Mouse (Mus musculus): Measurements from ENCODE around the gene Dock10. TPM values are rescaled to one million over a fixed set of nuclear protein-coding genes. Genes with fewer than 3 reads are reported as not detected.

Dock10 gene
- polyA plus RNA-seq, 1 experiment from 2014 or later: 3.5 TPM

DNA sequence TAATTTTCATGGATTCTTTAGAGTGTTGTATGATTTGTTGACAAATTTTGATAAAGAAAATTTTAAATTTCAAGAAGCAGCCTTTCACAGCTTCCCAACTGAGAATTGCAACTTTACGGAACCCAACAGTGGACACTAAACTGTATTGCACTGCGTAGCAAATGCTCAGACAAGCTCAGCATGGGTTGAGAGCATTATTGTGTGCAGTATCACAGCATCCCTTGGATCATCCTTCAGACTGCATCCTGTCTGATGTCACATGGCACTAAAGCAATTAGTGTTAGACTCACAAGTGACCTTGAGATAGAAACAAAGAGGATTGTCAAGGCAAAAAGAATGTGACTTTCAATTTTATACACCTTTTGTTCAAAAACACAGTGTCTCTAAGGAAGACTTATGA, 37.1 kb downstream of the Dock10 start:
- H3K27ac ChIP-seq: no peak overlapping the region
- ATAC-seq: no peak
- WGBS: 92% methylated on average over 2 of the region's 2 CpGs
- no peak overlapping the region for H3K9ac ChIP-seq
- no peaks in the 10 kb centered on the region for H3K36me3 ChIP-seq
- H3K27me3 ChIP-seq (replicated peaks): no peaks in the 10 kb centered on the region
- H3K4me2 ChIP-seq (replicated peaks): no peak overlapping the region
- no peaks in the 10 kb centered on the region for H3K9me3 ChIP-seq
- H3K4me1 ChIP-seq (replicated peaks): no peaks in the 10 kb centered on the region
- H3K4me3 ChIP-seq (replicated peaks): no peak overlapping the region

DNA sequence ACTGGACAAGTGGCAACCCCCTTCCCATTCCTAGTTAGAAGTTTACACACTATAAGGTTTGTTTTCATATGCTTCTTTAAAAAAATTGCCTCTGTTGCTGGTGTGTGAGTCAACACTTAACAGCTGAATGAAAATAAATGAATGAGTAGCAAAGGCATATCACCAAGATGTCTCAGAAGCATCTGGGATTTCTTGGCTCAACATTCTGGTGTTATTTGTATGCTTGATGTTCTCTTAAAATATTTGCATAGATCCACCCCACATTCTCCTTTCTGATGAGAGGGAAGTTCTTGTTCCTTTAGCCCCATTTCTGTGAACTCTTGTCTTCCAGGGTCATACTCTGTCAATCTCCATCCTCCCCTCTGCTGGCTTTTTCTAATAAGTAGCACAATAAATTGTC, 38.2 kb downstream of the Dock10 start:
- Histone ChIP-seq H3K27ac (no peak overlapping the region), H3K9ac (no peak overlapping the region), H3K27me3 (replicated peaks) (no peaks in the 10 kb centered on the region), H3K9me3 (no peaks in the 10 kb centered on the region), H3K36me3 (no peaks in the 10 kb centered on the region), H3K4me1 (replicated peaks) (no peaks in the 10 kb centered on the region), H3K4me2 (replicated peaks) (no peak overlapping the region), H3K4me3 (replicated peaks) (no peak overlapping the region)
- ATAC-seq: no peak

DNA sequence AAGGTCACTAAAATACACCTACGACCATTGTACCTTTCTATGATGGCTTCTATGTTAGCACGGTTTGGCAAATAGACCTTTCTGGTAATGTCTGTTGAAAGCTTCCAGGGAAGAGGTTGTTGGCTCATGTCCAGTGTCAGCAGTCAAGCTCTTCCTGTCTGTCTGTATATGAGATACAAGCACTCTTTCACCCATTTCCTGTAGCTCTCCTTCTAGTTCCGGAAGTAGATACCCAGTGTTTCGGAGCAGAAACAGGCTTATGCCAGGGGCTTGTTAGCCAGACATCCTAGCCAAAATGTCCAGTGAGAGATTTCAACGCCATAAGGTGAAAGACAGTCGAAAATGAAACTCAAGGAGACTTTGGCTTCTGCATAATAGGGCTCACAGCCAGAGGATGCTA, 38.9 kb downstream of the Dock10 start:
- no peak overlapping the region for H3K27ac ChIP-seq
- no peak overlapping the region for H3K4me3 ChIP-seq (replicated peaks)
- no peaks in the 10 kb centered on the region for H3K9me3 ChIP-seq
- WGBS: 74% methylated on average over 6 of the region's 6 CpGs
- no peaks in the 10 kb centered on the region for H3K36me3 ChIP-seq
- H3K27me3 ChIP-seq (replicated peaks): no peaks in the 10 kb centered on the region
- H3K4me1 ChIP-seq (replicated peaks): no peaks in the 10 kb centered on the region
- H3K4me2 ChIP-seq (replicated peaks): no peak overlapping the region
- no peak overlapping the region for H3K9ac ChIP-seq
- ATAC-seq: no peak

DNA sequence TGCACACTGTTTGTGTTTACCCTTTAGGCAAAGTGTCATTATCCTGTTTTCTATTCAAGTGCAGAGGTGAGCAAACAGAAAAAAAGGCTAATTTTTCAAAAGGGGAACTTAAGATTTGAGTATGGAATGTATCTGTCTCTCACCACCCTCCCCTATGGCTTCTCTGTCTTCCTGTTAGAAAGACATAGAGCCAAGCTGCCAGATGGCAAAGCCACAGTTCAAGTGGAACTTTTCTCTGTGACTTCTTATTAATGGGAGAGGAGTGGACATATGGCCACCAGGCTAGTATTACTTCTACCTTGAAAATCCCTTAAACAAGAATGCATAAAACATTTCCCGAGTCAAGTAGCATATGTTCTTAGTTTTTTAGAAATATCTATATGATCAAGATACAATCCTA, 39.7 kb downstream of the Dock10 start:
- no peaks in the 10 kb centered on the region for H3K4me1 ChIP-seq (replicated peaks)
- no peak overlapping the region for H3K4me3 ChIP-seq (replicated peaks)
- H3K4me2 ChIP-seq (replicated peaks): no peak overlapping the region
- H3K27me3 ChIP-seq (replicated peaks): no peaks in the 10 kb centered on the region
- no peaks in the 10 kb centered on the region for H3K9me3 ChIP-seq
- WGBS: 83% methylated on average over 1 of the region's 1 CpGs
- no peak overlapping the region for H3K27ac ChIP-seq
- no peak for ATAC-seq
- no peaks in the 10 kb centered on the region for H3K36me3 ChIP-seq
- H3K9ac ChIP-seq: no peak overlapping the region

DNA sequence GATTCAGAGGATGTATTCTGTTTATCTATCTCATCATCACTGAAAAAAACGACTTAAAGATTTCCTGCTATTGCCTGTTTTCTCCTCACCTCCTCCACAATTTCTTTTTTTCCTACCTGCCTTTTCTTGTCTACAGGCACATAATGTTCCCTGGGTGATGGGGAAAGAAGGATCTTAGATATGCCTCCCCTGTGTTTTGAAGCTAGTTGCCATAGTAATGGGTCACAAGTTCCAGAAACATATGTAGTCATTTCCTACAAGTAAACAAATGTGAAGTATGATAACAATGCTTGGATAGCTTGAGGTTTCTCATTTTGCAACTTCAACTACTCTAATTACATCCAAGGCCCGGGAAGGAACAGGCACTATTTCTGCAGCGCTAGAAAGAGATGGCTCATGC, 42.4 kb downstream of the Dock10 start:
- 48% methylated on average over 3 of the region's 3 CpGs for WGBS
- ATAC-seq: no peak
- Histone ChIP-seq H3K4me2 (replicated peaks) (no peak overlapping the region), H3K4me3 (replicated peaks) (no peak overlapping the region), H3K36me3 (no peaks in the 10 kb centered on the region), H3K27ac (no peak overlapping the region), H3K9ac (no peak overlapping the region), H3K4me1 (replicated peaks) (no peaks in the 10 kb centered on the region; the same call in 1 of the 2 replicates), H3K9me3 (no peaks in the 10 kb centered on the region), H3K27me3 (replicated peaks) (no peaks in the 10 kb centered on the region)

DNA sequence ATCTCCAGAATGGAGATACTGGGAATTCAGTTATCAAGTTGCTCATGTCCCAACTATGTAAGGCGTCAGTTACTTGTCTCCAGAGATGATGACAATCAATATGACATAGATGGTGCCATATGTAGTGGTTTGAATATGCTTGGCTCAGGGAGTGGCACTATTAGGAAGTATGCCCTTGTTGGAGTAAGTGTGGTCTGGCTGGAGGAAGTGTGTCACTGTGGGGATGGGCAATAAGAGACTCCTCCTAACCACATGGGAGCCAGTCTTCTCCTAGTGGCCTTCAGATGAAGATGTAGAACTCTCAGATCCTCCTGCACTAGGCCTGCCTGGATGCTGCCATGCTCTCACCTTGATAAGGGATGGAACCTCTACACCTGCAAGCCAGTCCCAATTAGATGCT, 44.4 kb downstream of the Dock10 start:
- no peaks in the 10 kb centered on the region; the same call in 1 of the 2 replicates for H3K4me1 ChIP-seq (replicated peaks)
- whole genome bisulfite sequencing: 92% methylated on average over 1 of the region's 1 CpGs
- ATAC-seq: no peak
- H3K9me3 ChIP-seq: no peaks in the 10 kb centered on the region
- H3K4me3 ChIP-seq (replicated peaks): no peak overlapping the region
- H3K36me3 ChIP-seq: no peaks in the 10 kb centered on the region
- H3K27ac ChIP-seq: no peak overlapping the region
- no peak overlapping the region for H3K9ac ChIP-seq
- no peaks in the 10 kb centered on the region for H3K27me3 ChIP-seq (replicated peaks)
- H3K4me2 ChIP-seq (replicated peaks): no peak overlapping the region

DNA sequence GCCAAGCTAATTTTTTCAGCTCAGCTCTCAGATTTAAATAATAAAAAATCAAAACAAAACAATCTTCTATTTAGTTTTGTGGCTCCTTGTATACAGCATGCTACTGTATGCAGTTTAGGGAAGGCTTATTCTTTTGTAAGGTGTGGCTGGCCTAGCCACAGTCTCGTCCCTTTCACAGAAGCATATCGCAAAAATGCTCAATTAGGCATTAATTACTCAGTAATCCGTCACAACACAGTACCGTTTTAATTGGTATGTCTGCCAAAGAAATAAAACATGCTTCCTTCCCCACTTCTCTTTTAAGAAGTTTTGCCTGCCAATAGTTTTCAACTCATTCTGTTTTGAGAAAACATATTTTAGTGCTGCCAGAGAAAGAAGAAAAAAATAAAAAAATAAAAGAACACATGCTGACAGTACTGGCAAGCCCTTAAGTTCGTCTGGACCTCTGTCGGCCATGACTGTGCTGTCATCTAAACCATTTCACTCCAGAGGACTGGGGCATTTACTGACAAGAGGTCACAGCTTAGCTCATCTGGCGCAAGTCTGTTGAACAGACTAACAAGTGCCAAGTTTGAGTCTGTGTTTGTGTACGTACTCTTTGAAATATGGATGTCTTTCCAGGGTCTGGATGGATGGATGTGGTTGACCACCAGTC, 47.6 kb downstream of the Dock10 start:
- Histone ChIP-seq H3K4me3 (replicated peaks) (no peak overlapping the region), H3K9ac (no peak overlapping the region), H3K27me3 (replicated peaks) (no peaks in the 10 kb centered on the region), H3K36me3 (no peaks in the 10 kb centered on the region), H3K27ac (no peak overlapping the region; the same call in 1 of the 2 replicates), H3K9me3 (no peaks in the 10 kb centered on the region), H3K4me1 (replicated peaks) (no peaks in the 10 kb centered on the region; the same call in 1 of the 2 replicates), H3K4me2 (replicated peaks) (no peak overlapping the region)
- ATAC-seq: no peak
- 49% methylated on average over 8 of the region's 8 CpGs for WGBS

DNA sequence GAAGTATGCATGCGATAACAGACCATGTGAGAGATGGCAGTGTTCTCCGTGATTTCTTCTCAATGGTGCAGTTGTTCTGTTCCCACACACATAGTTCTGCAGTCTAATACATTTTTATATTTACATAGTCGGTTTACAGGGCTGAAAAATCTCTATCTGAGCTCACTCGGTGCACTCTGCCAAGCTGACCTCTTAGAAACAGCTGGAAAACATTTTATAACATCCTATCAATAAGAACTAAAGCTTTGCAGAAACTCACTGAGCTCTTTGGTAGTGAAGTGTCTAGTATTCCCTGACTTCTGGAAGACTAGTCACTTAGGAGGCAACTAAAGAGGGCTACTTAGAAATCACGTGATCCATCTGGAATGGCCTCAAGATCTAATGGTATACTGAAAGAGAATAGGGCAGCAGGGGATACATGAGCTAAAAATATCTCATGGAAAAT, 48.2 kb downstream of the Dock10 start:
- no peaks in the 10 kb centered on the region; the same call in 1 of the 2 replicates for H3K4me1 ChIP-seq (replicated peaks)
- H3K4me3 ChIP-seq (replicated peaks): no peak overlapping the region
- WGBS: 33% methylated on average over 5 of the region's 5 CpGs
- H3K27ac ChIP-seq: no peak overlapping the region
- ATAC-seq: peak; percentile 55; the same call in 1 of the 2 replicates
- H3K27me3 ChIP-seq (replicated peaks): no peaks in the 10 kb centered on the region
- peak overlapping the region; percentile 40 for H3K4me2 ChIP-seq (replicated peaks)
- no peaks in the 10 kb centered on the region for H3K9me3 ChIP-seq
- H3K36me3 ChIP-seq: no peaks in the 10 kb centered on the region
- no peak overlapping the region for H3K9ac ChIP-seq

DNA sequence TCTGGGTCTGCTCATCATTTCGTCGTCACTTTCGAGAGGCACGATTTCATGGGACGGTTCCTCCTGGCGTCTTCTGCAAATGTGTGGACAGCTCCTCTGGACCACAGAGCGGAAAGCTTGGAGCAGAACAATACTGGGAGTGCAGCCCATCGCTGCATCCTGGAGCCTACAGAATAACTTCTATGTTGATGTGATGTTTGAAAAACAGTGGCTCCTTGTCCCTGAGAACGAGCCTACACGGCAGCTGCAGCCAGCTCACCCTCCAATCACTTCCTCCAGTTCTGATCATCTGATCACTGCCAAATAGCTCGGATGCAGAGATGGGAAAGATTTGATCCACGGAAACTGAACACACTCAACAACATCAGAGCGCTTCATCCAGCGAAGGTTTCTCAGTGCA, 49.0 kb downstream of the Dock10 start:
- Histone ChIP-seq H3K4me1 (replicated peaks) (no peaks in the 10 kb centered on the region; the same call in 1 of the 2 replicates), H3K9ac (no peak overlapping the region), H3K27me3 (replicated peaks) (no peaks in the 10 kb centered on the region), H3K36me3 (no peaks in the 10 kb centered on the region), H3K4me3 (replicated peaks) (no peak overlapping the region; the same call in 1 of the 2 replicates), H3K9me3 (no peaks in the 10 kb centered on the region), H3K4me2 (replicated peaks) (peak overlapping the region; percentile 40), H3K27ac (0 out of 2 replicates have a peak overlapping the region, but pooled peaks have one; percentile 24)
- 60% methylated on average over 14 of the region's 14 CpGs for WGBS
- ATAC-seq: peak; percentile 34; the same call in 1 of the 2 replicates

DNA sequence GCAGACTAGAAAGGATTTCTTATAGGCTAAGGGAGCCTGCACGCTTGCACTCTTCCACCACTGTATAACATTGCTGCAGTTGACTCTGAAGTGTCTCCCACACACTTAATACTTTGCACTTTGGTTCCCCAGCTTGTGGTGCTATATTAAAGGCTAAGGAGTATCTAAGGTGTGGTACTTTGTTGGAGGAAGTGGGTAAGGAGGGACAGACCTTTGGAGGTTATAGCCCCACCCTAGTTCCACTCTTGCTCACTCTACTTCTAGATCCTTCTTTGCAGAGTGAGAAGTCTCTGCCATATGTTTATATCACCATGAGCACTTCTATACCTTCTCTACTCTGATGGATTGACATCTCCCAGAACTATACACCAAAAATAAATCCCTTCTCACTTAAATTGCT, 55.0 kb downstream of the Dock10 start:
- WGBS: 75% methylated on average over 1 of the region's 1 CpGs
- no peak overlapping the region for H3K4me3 ChIP-seq (replicated peaks)
- no peaks in the 10 kb centered on the region for H3K36me3 ChIP-seq
- no peak for ATAC-seq
- no peaks in the 10 kb centered on the region for H3K4me1 ChIP-seq (replicated peaks)
- H3K9me3 ChIP-seq: no peaks in the 10 kb centered on the region
- H3K27ac ChIP-seq: no peak overlapping the region
- no peak overlapping the region for H3K4me2 ChIP-seq (replicated peaks)
- no peak overlapping the region for H3K9ac ChIP-seq
- H3K27me3 ChIP-seq (replicated peaks): no peaks in the 10 kb centered on the region

DNA sequence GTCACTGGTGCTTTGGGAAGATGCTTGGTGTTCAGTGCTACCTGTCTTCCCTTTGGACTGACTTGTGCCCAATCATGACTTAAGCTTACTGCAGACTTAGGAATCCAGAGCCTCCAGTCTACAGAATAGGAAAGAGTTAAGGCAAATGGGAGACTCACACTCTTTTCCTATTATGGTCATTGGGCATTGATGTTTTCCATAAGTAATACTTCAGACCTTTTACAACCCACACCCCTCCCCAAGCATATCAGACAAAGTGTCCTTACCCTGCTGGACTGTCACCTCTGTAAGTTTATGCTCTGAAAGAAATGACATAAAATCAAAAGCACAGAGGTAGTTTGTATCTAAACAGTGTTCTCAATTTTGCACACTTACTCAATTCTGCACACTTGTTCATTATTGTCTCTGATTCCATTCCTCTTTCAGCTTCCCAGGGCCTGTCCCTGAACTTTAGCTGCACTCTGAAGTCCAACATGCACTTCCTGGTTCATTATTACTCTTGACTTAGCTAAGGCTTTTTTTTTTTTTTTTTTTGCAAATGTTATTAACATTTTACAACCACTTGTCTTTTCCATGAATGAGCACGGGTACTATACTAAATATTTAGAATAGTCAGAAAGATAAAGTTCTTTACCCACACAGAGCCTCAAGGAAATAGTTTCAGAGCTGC, 82.2 kb downstream of the Dock10 start:
- Histone ChIP-seq H3K27me3 (replicated peaks) (no peaks in the 10 kb centered on the region), H3K9me3 (no peaks in the 10 kb centered on the region), H3K4me2 (replicated peaks) (no peak overlapping the region), H3K9ac (no peak overlapping the region), H3K4me3 (replicated peaks) (no peak overlapping the region), H3K4me1 (replicated peaks) (no peaks in the 10 kb centered on the region), H3K36me3 (no peaks in the 10 kb centered on the region), H3K27ac (no peak overlapping the region)
- ATAC-seq: peak; percentile 84
- WGBS: 6% methylated on average over 1 of the region's 1 CpGs

DNA sequence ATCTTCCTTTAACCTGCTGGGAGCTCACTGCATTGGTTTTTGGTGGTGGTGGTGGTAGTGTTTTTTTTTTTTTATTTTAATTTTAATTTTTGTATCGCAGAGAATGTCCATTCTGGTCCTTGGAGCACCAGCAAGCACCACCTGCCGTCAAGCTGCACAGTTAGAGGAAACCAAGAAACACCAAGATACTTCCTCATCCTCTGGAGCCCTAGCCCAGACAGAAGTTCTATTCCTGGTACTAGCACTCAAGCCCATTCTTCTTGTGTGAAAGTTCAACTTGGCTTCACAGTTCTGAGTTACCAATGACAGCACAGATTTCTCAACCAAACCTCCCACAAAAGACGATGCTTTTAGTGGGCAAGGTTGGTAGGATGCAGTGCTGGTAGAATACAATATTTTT, 86.6 kb downstream of the Dock10 start:
- 88% methylated on average over 3 of the region's 3 CpGs for WGBS
- Histone ChIP-seq H3K4me3 (replicated peaks) (no peak overlapping the region), H3K9me3 (no peaks in the 10 kb centered on the region), H3K27ac (no peak overlapping the region), H3K36me3 (no peaks in the 10 kb centered on the region), H3K4me2 (replicated peaks) (no peak overlapping the region), H3K9ac (no peak overlapping the region), H3K27me3 (replicated peaks) (no peaks in the 10 kb centered on the region), H3K4me1 (replicated peaks) (no peaks in the 10 kb centered on the region)
- no peak for ATAC-seq

DNA sequence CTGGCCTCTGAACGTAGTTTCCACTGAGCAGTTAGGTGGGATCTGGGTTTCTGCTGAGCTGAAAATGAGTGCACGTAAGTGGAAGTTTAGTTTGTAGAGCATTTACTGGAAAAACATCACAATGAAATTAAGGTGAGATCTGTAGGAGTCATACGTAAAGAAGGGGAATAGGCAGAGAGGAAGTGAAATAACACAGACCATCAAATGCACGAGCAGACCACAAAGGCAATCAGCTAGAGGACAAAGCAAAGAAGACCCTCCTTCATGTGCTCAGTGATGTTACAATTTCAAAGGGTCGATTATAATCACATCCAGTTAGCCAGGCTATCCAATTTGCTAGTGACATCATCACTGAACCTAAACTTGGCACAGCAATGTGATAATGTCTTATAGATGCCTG, 87.3 kb downstream of the Dock10 start:
- no peaks in the 10 kb centered on the region for H3K9me3 ChIP-seq
- H3K4me1 ChIP-seq (replicated peaks): no peaks in the 10 kb centered on the region
- no peak overlapping the region for H3K27ac ChIP-seq
- WGBS: 61% methylated on average over 5 of the region's 5 CpGs
- no peak overlapping the region for H3K9ac ChIP-seq
- H3K27me3 ChIP-seq (replicated peaks): no peaks in the 10 kb centered on the region
- H3K4me3 ChIP-seq (replicated peaks): no peak overlapping the region
- ATAC-seq: no peak
- H3K4me2 ChIP-seq (replicated peaks): no peak overlapping the region
- H3K36me3 ChIP-seq: no peaks in the 10 kb centered on the region
